Mouse (Mus musculus) heart, postnatal 14 days (tissue): ENCODE measurements around the gene Mier3. TPM values are rescaled to one million over a fixed set of nuclear protein-coding genes. Genes with fewer than 3 reads are reported as not detected.

ENCODE experiments used
- DNase-seq, 2 experiments: peaks; one replicate each; pipeline ENCODE4 v3.0.0; 2021 to 2022
- intact Hi-C: fragments of 180-260 bp; cut with DNase I; formaldehyde crosslinking; loops from one replicate; pipeline ENCODE4 v1.15.1; 2025
- long read RNA-seq, 2 experiments: library from polyadenylated mRNA; stranded (forward); transcript quantifications; one replicate each; pipeline ENCODE4 v2.0.0; 2021
- total RNA-seq, 2 experiments: library from RNA; stranded (reverse); gene quantifications; 2 replicates each; pipeline ENCODE4 v1.2.3; 2021

Gene Mier3
- total RNA-seq, result 10 to 100 TPM; 18.5 to 22.4 TPM
- long read RNA-seq, experiment 1, partial matches to known transcripts, result 1 of 1 reads
- long read RNA-seq, experiment 1, other reads (novel, unspliced or antisense), result 0 of 1 reads
- long read RNA-seq, experiment 2, partial matches to known transcripts, result 1 of 1 reads
- long read RNA-seq, experiment 2, other reads (novel, unspliced or antisense), result 0 of 1 reads

GRCm38 (mm10) chr13:111680679-111681078, at the start of gene Mier3:
Mier3 (plus strand) TSS chr13:111680979.
- no peak for DNase-seq
- intact Hi-C loops, result no loop called here

GRCm38 (mm10) chr13:111634163-111635160, 46.3 kb upstream of the Mier3 start:
- DNase-seq, result no peak
- intact Hi-C loops, result no loop called here

- intact Hi-C loops, result no loop called here
Measured at GRCm38 (mm10) chr13:111640319-111640718, 40.5 kb upstream of the Mier3 start.

GRCm38 (mm10) chr13:111643636-111644035, 37.1 kb upstream of the Mier3 start:
- DNase-seq, result no peak
- intact Hi-C loops, result no loop called here

More at GRCm38 (mm10) chr13:111640319-111640718, 40.5 kb upstream of the Mier3 start:
- DNase-seq, result no peak

- no peak for DNase-seq
- intact Hi-C loops, result no loop called here
Measured at GRCm38 (mm10) chr13:111646204-111646603, 34.6 kb upstream of the Mier3 start.

- DNase-seq, result no peak
- intact Hi-C loops, result no loop called here
Measured at GRCm38 (mm10) chr13:111647279-111647678, 33.5 kb upstream of the Mier3 start.

GRCm38 (mm10) chr13:111651020-111651419, 29.8 kb upstream of the Mier3 start:
- intact Hi-C loops, result no loop called here
- DNase-seq, result no peak

- no peak for DNase-seq
- intact Hi-C loops, result no loop called here
Measured at GRCm38 (mm10) chr13:111655273-111655672, 25.5 kb upstream of the Mier3 start.

- no peak for DNase-seq
- intact Hi-C loops, result no loop called here
Measured at GRCm38 (mm10) chr13:111655856-111656255, 24.9 kb upstream of the Mier3 start.

- no peak for DNase-seq
- intact Hi-C loops, result no loop called here
Measured at GRCm38 (mm10) chr13:111656309-111656708, 24.5 kb upstream of the Mier3 start.

GRCm38 (mm10) chr13:111656769-111657168, 24.0 kb upstream of the Mier3 start:
- no peak for DNase-seq
- intact Hi-C loops, result no loop called here

- peak; percentile 44 to 48 for DNase-seq
- intact Hi-C loops, result no loop called here
Measured at GRCm38 (mm10) chr13:111658501-111659280, 22.1 kb upstream of the Mier3 start.

GRCm38 (mm10) chr13:111659430-111659829, 21.3 kb upstream of the Mier3 start:
- intact Hi-C loops, result no loop called here
- no peak for DNase-seq

- intact Hi-C loops, result no loop called here
- DNase-seq, result no peak
Measured at GRCm38 (mm10) chr13:111660072-111660471, 20.7 kb upstream of the Mier3 start.

- no peak for DNase-seq
- intact Hi-C loops, result no loop called here
Measured at GRCm38 (mm10) chr13:111660556-111660955, 20.2 kb upstream of the Mier3 start.

GRCm38 (mm10) chr13:111668016-111668415, 12.8 kb upstream of the Mier3 start:
- no peak for DNase-seq
- intact Hi-C loops, result no loop called here

- no peak for DNase-seq
- intact Hi-C loops, result no loop called here
Measured at GRCm38 (mm10) chr13:111676841-111677240, 3.9 kb upstream of the Mier3 start.

- intact Hi-C loops, result loop anchor here (2.0 kb wide), 1 partner anchor 193 kb away; the partner anchor contains the start of gene Gpbp1
- DNase-seq, result peak; percentile 24 to 30
Measured at GRCm38 (mm10) chr13:111684056-111684625, 3.4 kb downstream of the Mier3 start.

- DNase-seq, result peak; percentile 89 to 92
- intact Hi-C loops, result loop anchor here (2.0 to 5.0 kb wide), 3 partner anchors 36 to 224 kb away; partner anchors contain the start of gene Gpbp1
Measured at GRCm38 (mm10) chr13:111685751-111686462, 5.1 kb downstream of the Mier3 start.
